Mouse (Mus musculus): Measurements from ENCODE around the gene Scube1. TPM values are rescaled to one million over a fixed set of nuclear protein-coding genes. Genes with fewer than 3 reads are reported as not detected.

Scube1 gene
- total and polyA plus RNA-seq, 2 experiments, result 0.13 to 0.18 TPM

GRCm38 (mm10) chr15:83635251-83635650 is 89.6 kb downstream of the Scube1 start:
- Histone ChIP-seq H3K4me3 (ENCODE audit: insufficient read depth, low read depth, low read length) (no peak overlapping the region), H3K27ac (replicated peaks; ENCODE audit: insufficient read depth, low read depth, low read length) (no peak overlapping the region), H3K9ac (ENCODE audit: low read depth, low read length) (no peak overlapping the region), H3K4me1 (ENCODE audit: control insufficient read depth, insufficient read depth, low read length) (no peaks in the 10 kb centered on the region), H3K27me3 (ENCODE audit: control insufficient read depth, insufficient read depth, low read length) (no peaks in the 10 kb centered on the region), H3K79me2 (ENCODE audit: control insufficient read depth, insufficient read depth, low read length) (no peaks in the 10 kb centered on the region), H3K36me3 (ENCODE audit: control insufficient read depth, insufficient read depth, low read length) (no peaks in the 10 kb centered on the region)
- TF ChIP-seq CTCF (IDR thresholded peaks at IDR 0.05; ENCODE audit: low read depth, low read length) (no peak), POLR2A (IDR thresholded peaks at IDR 0.05; ENCODE audit: extremely low read depth, insufficient read depth, low read length) (no peak)
- WGBS, result 59% methylated on average over 3 of the region's 3 CpGs
- DNase-seq (ENCODE audit: extremely low read depth, low read depth, low spot score), result no peak

- no peak for DNase-seq (ENCODE audit: extremely low read depth, low read depth, low spot score)
- H3K4me3 ChIP-seq (ENCODE audit: insufficient read depth, low read depth, low read length), result no peak overlapping the region
- H3K27ac ChIP-seq (replicated peaks; ENCODE audit: insufficient read depth, low read depth, low read length), result no peak overlapping the region
- no peaks in the 10 kb centered on the region for H3K27me3 ChIP-seq (ENCODE audit: control insufficient read depth, insufficient read depth, low read length)
- TF ChIP-seq POLR2A (IDR thresholded peaks at IDR 0.05; ENCODE audit: extremely low read depth, insufficient read depth, low read length) (no peak), CTCF (IDR thresholded peaks at IDR 0.05; ENCODE audit: low read depth, low read length) (0 out of 2 replicates have a peak, but pooled peaks have one; percentile 9)
- H3K9ac ChIP-seq (ENCODE audit: low read depth, low read length), result no peak overlapping the region
- 13% methylated on average over 1 of the region's 1 CpGs for WGBS
- no peaks in the 10 kb centered on the region for H3K79me2 ChIP-seq (ENCODE audit: control insufficient read depth, insufficient read depth, low read length)
- no peaks in the 10 kb centered on the region for H3K36me3 ChIP-seq (ENCODE audit: control insufficient read depth, insufficient read depth, low read length)
- H3K4me1 ChIP-seq (ENCODE audit: control insufficient read depth, insufficient read depth, low read length), result no peaks in the 10 kb centered on the region
These were observed 90.7 kb downstream of the Scube1 start for GRCm38 (mm10) chr15:83634076-83634475.

- TF ChIP-seq POLR2A (IDR thresholded peaks at IDR 0.05; ENCODE audit: extremely low read depth, insufficient read depth, low read length), result no peak
- no peak for TF ChIP-seq CTCF (IDR thresholded peaks at IDR 0.05; ENCODE audit: low read depth, low read length)
- H3K36me3 ChIP-seq (ENCODE audit: control insufficient read depth, insufficient read depth, low read length), result no peaks in the 10 kb centered on the region
- H3K27me3 ChIP-seq (ENCODE audit: control insufficient read depth, insufficient read depth, low read length), result no peaks in the 10 kb centered on the region
- no peak overlapping the region for H3K4me3 ChIP-seq (ENCODE audit: insufficient read depth, low read depth, low read length)
- no peak overlapping the region for H3K9ac ChIP-seq (ENCODE audit: low read depth, low read length)
- WGBS, result 78% methylated on average over 7 of the region's 7 CpGs
- H3K79me2 ChIP-seq (ENCODE audit: control insufficient read depth, insufficient read depth, low read length), result no peaks in the 10 kb centered on the region
- no peaks in the 10 kb centered on the region for H3K4me1 ChIP-seq (ENCODE audit: control insufficient read depth, insufficient read depth, low read length)
- no peak overlapping the region for H3K27ac ChIP-seq (replicated peaks; ENCODE audit: insufficient read depth, low read depth, low read length)
- no peak for DNase-seq (ENCODE audit: extremely low read depth, low read depth, low spot score)
These were observed 93.8 kb downstream of the Scube1 start for GRCm38 (mm10) chr15:83631071-83631470.

GRCm38 (mm10) chr15:83629716-83630115 is 95.1 kb downstream of the Scube1 start:
- Histone ChIP-seq H3K4me3 (ENCODE audit: insufficient read depth, low read depth, low read length) (no peak overlapping the region), H3K27ac (replicated peaks; ENCODE audit: insufficient read depth, low read depth, low read length) (no peak overlapping the region), H3K36me3 (ENCODE audit: control insufficient read depth, insufficient read depth, low read length) (no peaks in the 10 kb centered on the region), H3K4me1 (ENCODE audit: control insufficient read depth, insufficient read depth, low read length) (no peaks in the 10 kb centered on the region), H3K79me2 (ENCODE audit: control insufficient read depth, insufficient read depth, low read length) (no peaks in the 10 kb centered on the region), H3K27me3 (ENCODE audit: control insufficient read depth, insufficient read depth, low read length) (no peaks in the 10 kb centered on the region), H3K9ac (ENCODE audit: low read depth, low read length) (no peak overlapping the region)
- TF ChIP-seq POLR2A (IDR thresholded peaks at IDR 0.05; ENCODE audit: extremely low read depth, insufficient read depth, low read length), result no peak
- no peak for TF ChIP-seq CTCF (IDR thresholded peaks at IDR 0.05; ENCODE audit: low read depth, low read length)
- WGBS, result 72% methylated on average over 3 of the region's 3 CpGs
- no peak for DNase-seq (ENCODE audit: extremely low read depth, low read depth, low spot score)

- TF ChIP-seq CTCF (IDR thresholded peaks at IDR 0.05; ENCODE audit: low read depth, low read length), result no peak
- no peak for TF ChIP-seq POLR2A (IDR thresholded peaks at IDR 0.05; ENCODE audit: extremely low read depth, insufficient read depth, low read length)
- H3K4me3 ChIP-seq (ENCODE audit: insufficient read depth, low read depth, low read length), result no peak overlapping the region
- no peak for DNase-seq (ENCODE audit: extremely low read depth, low read depth, low spot score)
- no peaks in the 10 kb centered on the region for H3K79me2 ChIP-seq (ENCODE audit: control insufficient read depth, insufficient read depth, low read length)
- H3K27ac ChIP-seq (replicated peaks; ENCODE audit: insufficient read depth, low read depth, low read length), result no peak overlapping the region
- 95% methylated on average over 2 of the region's 2 CpGs for WGBS
- no peak overlapping the region for H3K9ac ChIP-seq (ENCODE audit: low read depth, low read length)
- no peaks in the 10 kb centered on the region for H3K36me3 ChIP-seq (ENCODE audit: control insufficient read depth, insufficient read depth, low read length)
- no peaks in the 10 kb centered on the region for H3K4me1 ChIP-seq (ENCODE audit: control insufficient read depth, insufficient read depth, low read length)
- H3K27me3 ChIP-seq (ENCODE audit: control insufficient read depth, insufficient read depth, low read length), result no peaks in the 10 kb centered on the region
These were observed 98.6 kb downstream of the Scube1 start for GRCm38 (mm10) chr15:83626142-83626645.

- H3K36me3 ChIP-seq (ENCODE audit: control insufficient read depth, insufficient read depth, low read length), result no peaks in the 10 kb centered on the region
- DNase-seq (ENCODE audit: extremely low read depth, low read depth, low spot score), result no peak
- H3K27me3 ChIP-seq (ENCODE audit: control insufficient read depth, insufficient read depth, low read length), result no peaks in the 10 kb centered on the region
- no peak overlapping the region for H3K27ac ChIP-seq (replicated peaks; ENCODE audit: insufficient read depth, low read depth, low read length)
- H3K9ac ChIP-seq (ENCODE audit: low read depth, low read length), result no peak overlapping the region
- no peak for TF ChIP-seq POLR2A (IDR thresholded peaks at IDR 0.05; ENCODE audit: extremely low read depth, insufficient read depth, low read length)
- TF ChIP-seq CTCF (IDR thresholded peaks at IDR 0.05; ENCODE audit: low read depth, low read length), result no peak
- no peaks in the 10 kb centered on the region for H3K79me2 ChIP-seq (ENCODE audit: control insufficient read depth, insufficient read depth, low read length)
- no peaks in the 10 kb centered on the region for H3K4me1 ChIP-seq (ENCODE audit: control insufficient read depth, insufficient read depth, low read length)
- WGBS, result 90% methylated on average over 3 of the region's 3 CpGs
- H3K4me3 ChIP-seq (ENCODE audit: insufficient read depth, low read depth, low read length), result no peak overlapping the region
These were observed 109.6 kb downstream of the Scube1 start for GRCm38 (mm10) chr15:83615245-83615644.
